Mouse (Mus musculus): Measurements from ENCODE around the gene G6pc.

DNA sequence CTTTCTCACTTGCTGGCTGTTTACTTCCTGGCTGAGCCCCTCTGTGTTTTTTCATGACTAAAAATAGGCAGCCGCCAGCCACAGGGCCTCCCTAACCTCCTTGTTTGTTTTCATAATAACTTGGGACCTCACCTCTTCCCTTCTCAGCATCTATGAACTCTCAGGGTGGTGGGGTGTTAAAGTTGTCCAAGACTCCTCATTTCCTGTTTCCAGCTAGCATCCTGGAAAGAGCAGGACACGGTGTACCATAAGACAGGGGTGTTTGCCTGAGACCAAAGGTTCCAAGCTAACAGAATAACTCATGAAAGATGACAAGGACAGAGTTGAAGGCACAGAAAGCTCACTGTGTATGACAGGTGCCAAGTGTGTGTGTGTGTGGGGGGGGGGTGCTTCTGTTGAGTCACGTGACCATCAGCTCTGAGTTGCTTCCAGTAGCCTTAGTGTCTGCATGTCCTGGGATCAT, 6.7 kb upstream of the G6pc start:
- TF ChIP-seq CTCF (IDR thresholded peaks at IDR 0.05) (no peak), POLR2A (IDR thresholded peaks at IDR 0.05; ENCODE audit: insufficient read depth, low read depth, low read length) (no peak)

Measured in heart, adult 2 months (tissue).